Mouse (Mus musculus) liver, postnatal 0 days (tissue): ENCODE data around the gene Lrrc4.

ENCODE experiments used
- CTCF ChIP-seq: sonication (generic); IDR thresholded peaks from 2 replicates; pipeline ENCODE4 v1.5.1; 2016; ENCODE audit warnings: antibody characterized with exemption, low read depth
- EP300 ChIP-seq: IDR thresholded peaks from 2 replicates; pipeline ENCODE4 v1.6.1; 2016; ENCODE audit warnings: antibody characterized with exemption, low read depth, mild to moderate bottlenecking

DNA sequence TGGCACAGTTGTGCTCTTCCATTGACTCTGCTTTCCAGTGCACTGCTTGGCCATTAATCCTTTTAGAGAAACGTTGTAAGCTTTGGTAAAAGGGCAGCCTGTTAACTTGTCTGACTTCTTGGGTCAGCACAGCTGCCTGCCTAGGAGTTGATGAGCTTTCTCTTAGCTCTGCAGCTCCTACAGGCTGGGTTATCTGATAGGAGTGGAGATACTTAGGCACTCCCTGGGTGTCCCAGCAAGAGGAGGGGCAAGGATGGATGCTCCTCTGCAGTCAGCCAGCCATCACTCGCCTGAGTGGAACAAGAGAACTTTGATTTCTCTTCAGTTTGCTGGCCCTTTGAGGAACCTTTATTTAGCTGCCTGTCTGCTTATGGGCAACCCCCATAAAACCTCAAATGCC is 121.5 kb downstream of the Lrrc4 start:
- TF ChIP-seq CTCF (no peak), EP300 (no peak)
